Mouse (Mus musculus) thymus, postnatal 14 days (tissue): ENCODE data around the gene Dtnb.
A peak's percentile ranks its signal among the peaks of the same experiment; 100 is the strongest.
"Not testable (repeated sequence)": the region's sequence is repeated elsewhere in the genome, so short reads cannot be mapped to it uniquely, and the experiment has no call there.

Source experiments
- DNase-seq: peaks from one replicate; pipeline ENCODE4 v3.0.0; 2021

Dtnb gene

GRCm38 (mm10) chr12:3571787-3572580 is at the start of gene Dtnb:
Dtnb (plus strand) TSS chr12:3572381.
- DNase-seq, result peak; percentile 83

DNA sequence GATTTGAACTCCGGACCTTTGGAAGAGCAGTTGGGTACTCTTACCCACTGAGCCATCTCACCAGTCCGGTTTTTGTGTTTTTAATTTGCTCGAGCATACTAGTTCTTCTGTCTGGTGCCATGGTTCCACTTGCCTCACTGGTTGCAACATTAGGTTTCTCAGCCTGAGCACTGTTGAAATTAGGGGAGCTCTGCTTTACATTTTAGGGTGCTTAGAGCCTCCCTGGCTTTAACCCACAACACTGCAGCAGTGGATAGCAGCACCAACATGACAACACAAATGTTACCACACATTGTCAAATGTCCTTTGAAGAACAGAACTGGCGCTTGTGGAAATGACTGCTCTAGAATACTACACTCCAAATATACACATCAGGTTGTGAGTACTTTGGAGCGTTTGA is 46.6 kb upstream of the Dtnb start:
- DNase-seq, result no peak

- DNase-seq, result not testable (repeated sequence)
Observed at GRCm38 (mm10) chr12:3535446-3535845, 36.7 kb upstream of the Dtnb start.

- no peak for DNase-seq
Observed at GRCm38 (mm10) chr12:3537616-3538015, 34.6 kb upstream of the Dtnb start.

- DNase-seq, result no peak
Observed at GRCm38 (mm10) chr12:3538036-3538435, 34.1 kb upstream of the Dtnb start.

DNA sequence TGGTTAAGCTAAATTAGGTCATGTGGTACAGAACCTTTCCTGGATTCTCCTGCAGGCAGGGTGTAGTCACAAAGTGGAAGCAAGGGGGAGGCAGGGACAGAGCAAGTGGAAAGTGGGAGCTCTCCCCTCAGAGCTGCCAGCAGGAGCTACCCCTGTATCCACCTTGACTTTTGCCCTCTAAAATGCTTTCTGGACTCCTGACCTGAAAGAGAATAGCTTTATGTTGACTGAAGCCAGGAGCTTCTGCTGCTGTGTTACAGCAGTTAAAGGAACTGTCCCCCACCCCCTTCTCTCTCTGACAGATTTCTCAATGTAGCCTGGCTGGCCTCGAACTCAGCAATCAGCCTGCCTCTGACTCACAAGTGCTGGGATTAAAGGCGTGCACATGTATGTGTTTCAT is 32.6 kb upstream of the Dtnb start:
- no peak for DNase-seq

DNA sequence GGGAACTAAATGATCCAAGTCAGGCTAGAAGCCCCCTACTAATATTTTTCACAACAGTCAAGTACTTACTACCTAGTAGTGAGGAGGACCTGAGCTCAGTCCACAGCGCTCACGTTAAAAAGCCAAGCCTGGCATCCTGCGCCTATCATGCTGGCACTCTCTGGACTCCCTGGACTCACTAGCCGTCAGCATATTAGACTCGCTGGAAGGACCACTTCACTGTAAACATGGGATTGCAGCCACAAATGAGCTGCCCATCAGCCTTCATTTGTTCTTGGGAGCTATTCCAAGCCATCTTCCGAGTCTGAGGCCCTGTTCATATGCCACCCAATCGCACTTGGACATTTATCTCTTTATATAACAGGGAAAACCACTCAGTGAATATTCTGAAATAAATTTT is 31.3 kb upstream of the Dtnb start:
- no peak for DNase-seq

DNA sequence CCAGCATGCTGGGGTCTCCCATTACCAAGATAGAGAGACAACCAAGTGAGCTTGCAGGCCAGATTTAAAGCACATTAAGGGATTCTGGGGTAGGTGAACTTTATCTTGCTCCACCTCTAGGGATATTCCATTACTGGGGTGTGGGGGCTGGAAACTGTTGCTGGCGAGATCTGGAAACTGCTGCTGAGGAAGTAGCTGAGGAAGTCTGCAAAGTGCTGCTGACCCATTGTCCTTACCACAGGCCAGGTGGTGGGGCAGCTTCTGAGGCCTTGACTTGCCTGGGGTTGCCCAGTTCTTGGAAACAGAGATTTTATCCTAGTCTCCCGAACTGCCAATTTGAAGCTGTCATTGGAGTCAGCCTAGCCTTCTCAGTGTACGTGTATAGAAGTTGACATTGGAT is 26.7 kb upstream of the Dtnb start:
- no peak for DNase-seq

GRCm38 (mm10) chr12:3546121-3546658 is 26.0 kb upstream of the Dtnb start:
- DNase-seq, result no peak

- DNase-seq, result no peak
Observed at GRCm38 (mm10) chr12:3546781-3547180, 25.4 kb upstream of the Dtnb start.

GRCm38 (mm10) chr12:3547506-3547905 is 24.7 kb upstream of the Dtnb start:
- DNase-seq, result peak; percentile 43

DNA sequence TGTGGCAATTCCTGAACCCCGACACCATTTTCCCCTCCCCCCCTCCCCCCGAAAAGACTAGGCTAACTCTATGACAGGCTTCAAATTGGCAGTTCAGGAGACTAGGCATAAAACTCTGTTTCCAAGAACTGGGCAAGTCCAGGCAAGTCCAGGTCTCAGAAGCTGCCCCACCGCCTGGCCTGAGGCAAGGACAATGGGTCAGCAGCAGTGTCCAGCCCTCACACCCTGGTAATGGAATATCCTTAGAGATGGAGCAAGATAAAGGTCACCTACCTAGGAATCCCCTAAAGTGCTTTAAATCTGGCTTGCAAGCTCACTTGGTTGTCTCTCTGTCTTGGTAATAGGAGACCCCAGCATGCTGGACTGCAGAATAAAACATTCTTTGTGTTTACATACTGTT is 24.3 kb upstream of the Dtnb start:
- peak; percentile 19 for DNase-seq

GRCm38 (mm10) chr12:3548582-3549211 is 23.5 kb upstream of the Dtnb start:
- peak; percentile 19 for DNase-seq

GRCm38 (mm10) chr12:3550280-3550679 is 21.9 kb upstream of the Dtnb start:
- peak; percentile 42 for DNase-seq

DNA sequence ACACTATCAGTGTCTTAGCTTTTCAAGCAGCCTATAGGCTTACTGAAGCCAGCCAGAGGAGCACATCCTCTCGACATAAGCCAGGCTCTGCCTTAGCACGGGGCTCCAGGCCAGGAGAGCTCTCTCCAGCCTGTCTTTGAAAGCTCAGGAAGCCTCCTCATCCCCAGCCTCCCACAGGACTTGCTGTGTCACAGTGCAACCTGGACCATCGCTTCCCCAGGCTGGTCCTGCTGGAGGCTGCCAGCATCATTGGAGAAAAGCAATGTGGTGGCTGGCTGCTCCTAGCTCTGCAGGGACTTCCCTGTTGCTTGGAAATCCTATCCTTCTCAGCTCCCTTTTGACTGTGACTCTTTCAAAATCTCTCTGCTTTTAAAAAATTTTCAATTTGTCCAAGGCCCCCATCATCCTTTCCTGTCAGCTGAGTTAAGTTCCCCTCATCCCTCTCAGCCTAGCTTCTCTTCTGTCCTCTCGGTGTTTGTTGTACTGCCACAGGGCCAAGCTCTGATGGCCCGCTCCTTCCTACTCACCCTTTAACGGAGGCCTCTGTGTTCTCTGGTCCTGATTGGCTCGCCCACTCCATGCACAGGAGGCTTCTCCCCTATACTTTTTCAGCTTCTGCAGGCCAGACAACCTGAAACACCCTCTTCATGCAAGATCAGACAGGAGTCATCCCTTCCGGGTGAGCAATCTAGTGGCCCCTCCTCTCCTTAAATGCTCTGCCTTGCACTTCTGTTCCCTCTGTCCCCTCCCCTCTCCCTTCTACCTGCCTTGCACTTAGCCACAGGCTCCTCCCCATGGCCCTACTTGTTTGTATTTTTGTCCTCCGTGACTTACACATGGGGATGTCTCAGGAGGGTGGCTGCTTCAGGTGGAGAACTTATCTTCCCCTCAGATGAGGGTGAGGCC is 14.5 kb upstream of the Dtnb start:
- no peak for DNase-seq

GRCm38 (mm10) chr12:3560596-3560995 is 11.6 kb upstream of the Dtnb start:
- peak; percentile 88 for DNase-seq

DNA sequence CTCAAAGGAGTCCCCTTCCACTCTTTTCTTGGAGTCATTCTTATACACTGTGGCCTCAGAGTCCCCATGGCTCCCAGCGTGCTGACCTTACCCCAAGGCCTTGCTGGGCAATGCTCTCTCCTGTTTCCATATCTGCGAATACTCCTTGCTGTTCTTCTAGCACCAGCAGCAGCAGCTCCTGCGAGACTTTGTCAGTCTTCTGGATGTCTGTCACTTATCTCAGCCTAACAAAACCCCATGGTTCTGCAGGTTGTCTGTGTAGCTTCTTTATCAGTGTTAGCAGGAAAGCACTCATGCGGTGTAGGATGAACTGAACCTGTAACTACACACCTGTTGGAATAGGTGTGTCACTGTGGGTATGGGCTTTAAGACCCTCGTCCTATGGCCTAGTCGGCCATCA is 11.1 kb upstream of the Dtnb start:
- DNase-seq, result no peak

DNA sequence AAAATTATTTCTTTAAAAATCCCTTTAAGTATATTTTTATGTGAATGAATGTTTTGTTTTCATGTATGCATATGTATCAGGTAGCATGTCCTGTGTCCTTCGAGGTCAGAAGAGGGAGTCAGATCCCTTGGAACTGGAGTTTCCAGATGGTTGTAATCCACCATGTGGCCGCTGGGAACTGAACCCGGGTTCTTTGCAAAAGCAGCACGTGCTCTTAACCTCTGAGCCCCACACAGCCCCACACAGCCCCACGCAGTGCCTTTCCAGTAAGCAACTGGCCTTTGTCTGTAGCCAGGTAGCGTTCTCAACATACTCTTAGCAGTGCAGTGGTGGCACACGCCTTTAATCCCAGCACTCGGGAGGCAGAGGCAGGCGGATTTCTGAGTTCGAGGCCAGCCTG is 9.4 kb upstream of the Dtnb start:
- DNase-seq, result no peak

DNA sequence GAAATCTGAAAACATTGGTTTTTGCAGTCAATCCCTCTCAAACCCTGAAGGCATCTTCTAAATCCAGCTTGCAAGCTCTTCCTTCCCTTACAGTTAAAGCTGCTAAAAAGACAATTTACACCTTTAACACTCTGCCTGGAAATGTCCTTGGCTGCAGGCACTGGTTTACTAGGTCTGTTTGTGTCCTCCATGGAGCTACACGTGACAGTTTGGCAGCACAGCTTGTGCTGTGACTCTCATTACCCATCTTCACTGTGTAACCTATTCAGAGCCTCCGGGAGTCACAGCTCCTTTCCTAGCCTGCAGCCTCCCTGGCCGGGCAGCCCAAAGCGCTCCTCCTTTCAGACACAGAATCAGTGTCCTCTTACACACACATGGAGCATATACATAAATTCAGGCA is 8.5 kb upstream of the Dtnb start:
- no peak for DNase-seq

DNA sequence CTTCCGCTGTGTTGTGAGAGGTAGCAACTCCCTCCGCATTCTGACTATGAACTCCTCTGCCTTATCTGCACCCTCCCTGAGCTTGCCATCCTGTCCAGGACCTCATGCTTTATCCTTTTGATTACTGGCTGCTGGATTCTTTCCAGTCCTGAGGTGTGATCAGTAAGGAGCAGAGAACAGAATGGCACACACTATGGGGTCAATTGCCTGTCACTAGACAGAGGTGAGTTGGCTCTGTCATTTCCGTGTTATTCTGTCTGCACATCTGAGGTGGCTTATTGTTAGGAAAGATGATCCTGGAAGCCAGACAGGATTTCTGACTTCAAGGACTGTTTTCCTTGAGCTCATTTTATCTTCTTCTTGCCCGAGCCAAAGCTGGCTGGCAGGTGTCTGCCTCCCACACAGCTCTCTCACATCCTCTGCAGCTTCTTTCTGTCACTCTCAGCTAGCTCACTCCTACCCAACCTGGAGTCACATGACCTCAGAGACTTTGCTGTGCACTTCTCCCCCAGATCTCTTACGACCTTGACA is 3.7 kb upstream of the Dtnb start:
- DNase-seq, result peak; percentile 57

GRCm38 (mm10) chr12:3570711-3571400 is 1.3 kb upstream of the Dtnb start:
- no peak for DNase-seq
